Mouse (Mus musculus): ENCODE results near the gene Bhlha9. TPM values are rescaled to one million over a fixed set of nuclear protein-coding genes. Genes with fewer than 3 reads are reported as not detected.

Gene Bhlha9
- polyA plus RNA-seq, 1 experiment from 2014 or later, result 0.47 TPM

DNA sequence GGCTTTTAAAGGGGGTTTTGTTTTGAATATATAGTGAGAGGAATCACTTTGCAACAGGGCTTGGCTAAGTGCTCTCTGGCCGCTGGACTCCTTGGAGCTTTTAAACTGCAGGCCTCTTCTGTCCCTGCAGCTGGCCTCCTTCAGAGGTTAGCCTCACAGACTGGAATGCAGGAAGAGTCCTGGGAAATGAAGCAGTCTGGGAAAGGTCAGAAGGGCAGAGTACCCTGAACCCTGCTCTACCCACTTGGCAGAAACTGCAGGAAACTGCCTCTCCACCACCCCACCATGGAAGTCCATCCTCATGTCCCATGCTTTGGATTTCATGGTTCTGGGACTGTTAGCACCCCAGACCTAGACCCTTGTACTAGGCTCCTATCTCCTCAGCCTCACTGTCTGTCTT is 36.6 kb downstream of the Bhlha9 start:
- WGBS, result 62% methylated on average over 1 of the region's 1 CpGs
- no peak overlapping the region for H3K4me3 ChIP-seq (ENCODE audit: low read depth, low read length)

DNA sequence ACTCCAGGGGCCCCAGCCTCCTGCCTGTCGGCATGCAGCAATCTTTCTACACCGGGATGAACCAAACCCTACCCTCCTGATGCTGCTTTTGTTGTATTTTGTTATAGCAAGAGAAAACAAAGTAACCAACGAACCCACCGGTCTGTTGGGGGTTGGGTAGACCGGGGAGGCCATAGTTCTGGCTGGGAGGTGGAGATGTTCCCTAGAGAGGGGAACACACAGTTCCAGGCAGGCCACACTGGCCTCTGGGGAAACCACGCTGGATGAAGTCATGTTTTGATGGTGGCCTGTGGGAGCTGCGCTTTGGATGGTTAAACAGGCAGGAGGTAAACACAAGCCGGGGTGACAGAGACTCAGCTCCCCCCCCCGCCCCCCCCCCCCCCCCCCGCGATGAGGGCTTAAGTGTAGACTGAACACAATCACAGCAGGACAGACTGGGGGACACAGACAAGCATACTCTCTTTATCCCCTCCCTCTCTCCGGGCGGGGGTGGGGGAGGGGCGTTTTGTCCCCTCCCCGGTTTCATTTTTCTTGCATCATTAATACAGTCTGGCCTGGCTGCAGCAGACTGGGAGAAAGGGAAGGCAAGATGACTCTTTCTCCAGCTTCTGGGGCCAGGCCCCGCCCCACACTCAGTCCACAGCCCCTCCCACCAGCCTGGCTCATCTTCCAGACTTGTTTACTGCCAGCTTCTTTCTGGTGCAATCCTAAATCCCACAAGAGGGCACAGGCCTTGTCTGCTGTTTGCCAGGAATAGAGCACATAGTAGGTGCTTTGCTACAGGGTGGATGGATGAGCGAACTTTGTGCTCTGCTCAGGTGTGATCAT is 37.6 kb downstream of the Bhlha9 start:
- Histone ChIP-seq H3K27ac (ENCODE audit: low read depth, low read length) (no peak overlapping the region), H3K4me3 (ENCODE audit: low read depth, low read length) (no peak overlapping the region), H3K4me1 (ENCODE audit: control insufficient read depth, insufficient read depth, low read length) (no peaks in the 10 kb centered on the region), H3K27me3 (replicated peaks; ENCODE audit: control insufficient read depth, insufficient read depth, low read length) (no peaks in the 10 kb centered on the region), H3K9ac (ENCODE audit: low read length) (no peak overlapping the region), H3K4me2 (ENCODE audit: low read length) (no peak overlapping the region), H3K9me3 (replicated peaks; ENCODE audit: control insufficient read depth, low read length) (no peaks in the 10 kb centered on the region), H3K36me3 (ENCODE audit: control insufficient read depth, insufficient read depth, low read length) (no peaks in the 10 kb centered on the region)
- peak; percentile 46 for DNase-seq (ENCODE audit: low spot score)
- 19% methylated on average over 11 of the region's 17 CpGs for WGBS
- no peak for ATAC-seq

More for the DNA sequence above, 36.6 kb downstream of the Bhlha9 start:
- no peak for ATAC-seq
- no peaks in the 10 kb centered on the region for H3K4me1 ChIP-seq (ENCODE audit: control insufficient read depth, insufficient read depth, low read length)
- H3K27ac ChIP-seq (ENCODE audit: low read depth, low read length), result no peak overlapping the region
- no peak overlapping the region for H3K4me2 ChIP-seq (ENCODE audit: low read length)
- H3K36me3 ChIP-seq (ENCODE audit: control insufficient read depth, insufficient read depth, low read length), result no peaks in the 10 kb centered on the region
- no peaks in the 10 kb centered on the region for H3K9me3 ChIP-seq (replicated peaks; ENCODE audit: control insufficient read depth, low read length)
- no peak for DNase-seq (ENCODE audit: low spot score)
- H3K9ac ChIP-seq (ENCODE audit: low read length), result no peak overlapping the region
- H3K27me3 ChIP-seq (replicated peaks; ENCODE audit: control insufficient read depth, insufficient read depth, low read length), result no peaks in the 10 kb centered on the region

DNA sequence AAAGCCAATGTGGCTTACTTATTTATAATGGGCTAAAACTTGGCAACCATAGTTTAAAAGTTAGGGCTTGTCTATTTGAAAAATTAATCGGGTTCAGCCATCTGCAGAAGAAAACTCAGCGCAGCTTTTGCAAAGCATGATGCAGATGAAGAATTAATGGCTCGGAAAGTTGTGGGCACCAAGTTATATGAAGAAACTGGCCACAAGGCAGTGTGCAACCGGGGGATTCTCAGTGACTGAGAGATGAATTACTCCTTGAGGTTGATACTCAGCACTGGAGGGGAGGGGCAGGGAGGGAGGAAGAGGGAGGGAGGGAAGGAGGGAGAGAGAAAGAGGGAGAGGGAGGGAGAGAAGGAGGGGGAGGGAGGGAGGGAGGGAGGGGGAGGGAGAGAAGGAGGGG is 44.7 kb downstream of the Bhlha9 start:
- no peak for ATAC-seq

More for the DNA sequence above, 44.7 kb downstream of the Bhlha9 start:
- DNase-seq (ENCODE audit: low spot score), result no peak
- no peaks in the 10 kb centered on the region for H3K36me3 ChIP-seq (ENCODE audit: control insufficient read depth, insufficient read depth, low read length)
- no peak overlapping the region for H3K27ac ChIP-seq (ENCODE audit: low read depth, low read length)
- H3K9me3 ChIP-seq (replicated peaks; ENCODE audit: control insufficient read depth, low read length), result no peaks in the 10 kb centered on the region
- H3K27me3 ChIP-seq (replicated peaks; ENCODE audit: control insufficient read depth, insufficient read depth, low read length), result no peaks in the 10 kb centered on the region
- no peaks in the 10 kb centered on the region for H3K4me1 ChIP-seq (ENCODE audit: control insufficient read depth, insufficient read depth, low read length)
- no peak overlapping the region for H3K4me3 ChIP-seq (ENCODE audit: low read depth, low read length)
- 83% methylated on average over 4 of the region's 4 CpGs for WGBS
- H3K4me2 ChIP-seq (ENCODE audit: low read length), result no peak overlapping the region
- H3K9ac ChIP-seq (ENCODE audit: low read length), result no peak overlapping the region

Other genes with a start within 250 kb of the Bhlha9 start
- gene Abr, start 50.2 kb upstream of the Bhlha9 start, polyA plus RNA-seq (2014; fragmentation: Nextera tagmentation; extraction: Ambion mirVana), result 88.8 and 105 TPM in 2 replicates
- 0.23 and 0.31 TPM in 2 replicates for gene Trarg1, start 7.3 kb downstream of the Bhlha9 start, polyA plus RNA-seq (2014; fragmentation: Nextera tagmentation; extraction: Ambion mirVana)
- gene Gosr1, start 91.1 kb downstream of the Bhlha9 start, polyA plus RNA-seq (2014; fragmentation: Nextera tagmentation; extraction: Ambion mirVana), result 39.4 and 41.5 TPM in 2 replicates
- gene Cpd, start 174.5 kb downstream of the Bhlha9 start, polyA plus RNA-seq (2014; fragmentation: Nextera tagmentation; extraction: Ambion mirVana), result 8.0 and 9.8 TPM in 2 replicates
- not detected in 2 replicates for gene Tmigd1, start 229.7 kb downstream of the Bhlha9 start, polyA plus RNA-seq (2014; fragmentation: Nextera tagmentation; extraction: Ambion mirVana)